Mouse (Mus musculus) midbrain, embryonic 16.5 days (tissue): Measurements from ENCODE around the gene Sema5a. TPM values are rescaled to one million over a fixed set of nuclear protein-coding genes. Genes with fewer than 3 reads are reported as not detected.
"Not testable (repeated sequence)": the region's sequence is repeated elsewhere in the genome, so short reads cannot be mapped to it uniquely, and the experiment has no call there.

Experiments
- ATAC-seq: fragments of 200-750 bp; cut with Nextera tagmentation; 2 replicates; pipeline ENCODE4 v1.8.0; 2017; ENCODE audit warnings: moderate TSS enrichment
- H3K27ac ChIP-seq: fragments of 300-500 bp; sonication (generic); 2 replicates; pipeline ENCODE4 v1.5.1; 2014; ENCODE audit warnings: mild to moderate bottlenecking, low read length, mixed read lengths
- H3K27me3 ChIP-seq: fragments of 300-500 bp; sonication (generic); 2 replicates; pipeline ENCODE4 v1.6.1; 2014; ENCODE audit warnings: low read depth, low read length, mixed read lengths; ENCODE audit not compliant: control insufficient read depth, insufficient read depth
- H3K36me3 ChIP-seq: fragments of 300-500 bp; sonication (generic); 2 replicates; pipeline ENCODE4 v1.6.1; 2014; ENCODE audit warnings: mild to moderate bottlenecking, low read length, moderate library complexity, mixed read lengths; ENCODE audit not compliant: control insufficient read depth, insufficient read depth
- H3K4me1 ChIP-seq: fragments of 300-500 bp; sonication (generic); 2 replicates; pipeline ENCODE4 v1.6.1; 2014; ENCODE audit warnings: mild to moderate bottlenecking, low read length, mixed read lengths; ENCODE audit not compliant: control insufficient read depth, insufficient read depth
- H3K4me2 ChIP-seq: fragments of 300-500 bp; sonication (generic); 2 replicates; pipeline ENCODE4 v1.6.1; 2014; ENCODE audit warnings: mild to moderate bottlenecking, low read length, mixed read lengths
- H3K4me3 ChIP-seq: fragments of 300-500 bp; sonication (generic); 2 replicates; pipeline ENCODE4 v1.5.1; 2014; ENCODE audit warnings: low read depth, mild to moderate bottlenecking, low read length, moderate library complexity, mixed read lengths
- H3K9ac ChIP-seq: fragments of 300-500 bp; sonication (generic); 2 replicates; pipeline ENCODE4 v1.6.1; 2014; ENCODE audit warnings: low read depth, low read length, mixed read lengths
- H3K9me3 ChIP-seq: fragments of 300-500 bp; sonication (generic); replicated peaks from 2 replicates; pipeline ENCODE4 v1.6.1; 2014; ENCODE audit warnings: mild to moderate bottlenecking, low read length, mixed read lengths; ENCODE audit not compliant: control insufficient read depth, poor library complexity, severe bottlenecking
- WGBS: fragments of 180-500 bp; shearing (Covaris S2); extraction: QIAGEN DNeasy Blood & Tissue Kit; methylation state at CpG from one replicate; pipeline ENCODE4 v1.1.7; 2014; 5-methylcytosine and 5-hydroxymethylcytosine counted together
- polyA plus RNA-seq: library from polyadenylated mRNA; unstranded; fragments of >200 nt; fragmentation: Nextera tagmentation; extraction: Ambion mirVana; gene quantifications from 2 replicates; pipeline ENCODE4 v1.2.1, GENCODE M21; 2015

The Sema5a gene
- 7.1 and 8.1 TPM in 2 replicates for polyA plus RNA-seq

DNA sequence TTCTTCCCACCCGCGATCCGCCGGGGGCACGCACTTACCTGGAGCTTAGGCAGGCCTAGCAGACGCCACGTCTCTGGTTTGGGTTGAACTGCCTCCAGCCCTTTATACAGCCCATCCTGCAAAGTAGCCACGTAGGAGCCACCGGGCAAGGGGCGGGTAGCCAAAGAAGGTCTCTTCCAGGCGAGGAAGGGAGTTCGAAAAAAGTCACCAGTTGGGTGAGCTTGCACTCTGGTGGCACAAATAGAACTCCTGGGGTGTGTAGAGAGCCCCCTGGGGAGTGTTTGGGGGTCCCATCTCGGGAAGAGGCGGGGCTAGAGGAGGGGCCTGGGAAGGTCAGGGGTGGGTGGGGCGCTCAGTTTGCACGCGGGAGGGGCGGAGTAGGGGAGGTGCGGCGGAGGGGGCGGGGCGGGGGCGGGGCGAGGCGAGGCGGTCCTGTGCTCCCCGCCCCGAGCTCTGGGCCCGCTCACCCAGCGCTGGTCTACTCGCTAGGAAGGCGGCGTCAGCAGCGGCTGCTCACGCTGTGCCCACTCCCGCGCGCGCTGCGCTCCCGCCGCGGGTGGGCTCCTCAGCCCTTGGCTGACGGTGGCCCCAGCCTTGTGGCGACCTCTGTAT lies at the start of gene Sema5a:
TSS of gene Sema5a (plus strand) at position 467 of the 612 bp plus-strand sequence.
- WGBS, result under 1% methylated on average over 28 of the region's 45 CpGs
- Histone ChIP-seq H3K4me1 (peaks cover 5% of the 10 kb centered on the region; the same call in 1 of the 2 replicates), H3K4me2 (peak within 1 kb of the TSS; percentile 96), H3K27ac (no peak within 1 kb of the TSS), H3K4me3 (peak within 1 kb of the TSS; percentile 64), H3K27me3 (peaks cover 3% of the 10 kb centered on the region; the same call in 1 of the 2 replicates), H3K36me3 (no peaks in the 10 kb centered on the region), H3K9me3 (no peaks in the 10 kb centered on the region), H3K9ac (peak within 1 kb of the TSS; percentile 74)
- peak; percentile 91 for ATAC-seq

DNA sequence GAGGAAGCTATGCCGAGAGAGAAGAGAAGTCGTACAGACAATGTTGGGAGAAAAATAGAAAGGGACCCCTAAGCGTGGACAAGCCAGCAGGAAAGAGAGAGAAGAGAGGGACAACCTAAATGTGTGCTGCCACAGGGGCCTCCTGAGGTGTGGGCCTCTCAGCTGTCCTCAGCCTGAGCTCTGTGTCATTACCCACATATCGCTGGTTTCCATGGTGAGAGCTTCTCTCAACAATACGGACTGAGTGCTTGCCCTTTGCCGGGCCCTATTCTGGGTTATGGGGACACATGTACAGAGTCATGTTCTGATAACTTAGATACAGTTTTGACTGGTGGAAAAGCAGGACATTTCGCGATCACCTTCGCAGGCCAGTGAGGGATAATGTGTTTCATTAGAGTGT lies 46.5 kb upstream of the Sema5a start:
- Histone ChIP-seq H3K4me2 (no peak overlapping the region), H3K27ac (no peak overlapping the region), H3K36me3 (no peaks in the 10 kb centered on the region), H3K27me3 (no peaks in the 10 kb centered on the region), H3K4me1 (no peaks in the 10 kb centered on the region), H3K9ac (no peak overlapping the region), H3K9me3 (no peaks in the 10 kb centered on the region), H3K4me3 (no peak overlapping the region)
- ATAC-seq, result no peak
- 67% methylated on average over 9 of the region's 9 CpGs for WGBS

DNA sequence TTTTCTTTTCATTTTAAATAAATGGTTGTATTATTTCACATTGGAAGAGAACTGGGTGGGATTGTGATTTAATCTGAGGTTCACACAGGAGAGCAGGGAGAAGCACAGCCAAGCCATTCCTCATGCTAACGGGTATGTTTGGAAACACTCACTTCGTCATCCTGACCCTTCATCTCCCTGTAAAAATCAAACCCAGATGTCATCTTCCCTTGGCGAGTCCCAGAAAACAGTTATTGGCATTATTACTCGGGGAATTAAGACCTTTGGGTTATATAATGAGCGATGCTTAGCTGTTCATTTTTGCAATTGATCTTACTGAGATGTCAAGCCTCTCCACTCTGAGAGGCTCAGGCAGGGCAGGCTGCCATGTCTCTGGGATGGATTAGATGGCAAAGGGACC lies 46.0 kb upstream of the Sema5a start:
- 70% methylated on average over 5 of the region's 5 CpGs for WGBS
- H3K4me3 ChIP-seq, result no peak overlapping the region
- H3K4me1 ChIP-seq, result no peaks in the 10 kb centered on the region
- no peak for ATAC-seq
- H3K27ac ChIP-seq, result no peak overlapping the region
- no peaks in the 10 kb centered on the region for H3K9me3 ChIP-seq
- no peak overlapping the region for H3K4me2 ChIP-seq
- no peaks in the 10 kb centered on the region for H3K36me3 ChIP-seq
- H3K27me3 ChIP-seq, result no peaks in the 10 kb centered on the region
- no peak overlapping the region for H3K9ac ChIP-seq

DNA sequence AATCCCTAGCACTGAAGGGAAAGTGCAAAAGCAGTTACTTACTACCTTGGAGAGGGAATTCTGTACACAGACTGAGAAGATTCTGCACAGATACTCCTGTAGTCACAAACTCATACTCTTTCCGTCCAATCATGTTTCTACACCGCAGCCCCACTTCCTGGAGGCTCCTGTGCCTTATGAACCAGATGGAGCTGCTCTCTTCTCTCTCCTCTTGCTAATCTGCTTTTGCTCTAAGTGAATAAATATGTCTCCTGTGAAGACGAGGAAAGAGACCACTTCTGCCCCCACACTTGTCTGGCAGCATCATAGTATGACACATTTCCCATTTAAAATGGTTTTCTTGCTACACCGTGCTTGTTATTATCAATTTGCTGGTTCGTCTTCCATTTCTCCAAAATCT lies 41.4 kb upstream of the Sema5a start:
- no peaks in the 10 kb centered on the region for H3K4me1 ChIP-seq
- no peak overlapping the region for H3K9ac ChIP-seq
- H3K36me3 ChIP-seq, result no peaks in the 10 kb centered on the region
- H3K4me2 ChIP-seq, result no peak overlapping the region
- no peak overlapping the region for H3K4me3 ChIP-seq
- no peaks in the 10 kb centered on the region for H3K9me3 ChIP-seq
- H3K27me3 ChIP-seq, result no peaks in the 10 kb centered on the region
- WGBS, result 87% methylated on average over 5 of the region's 5 CpGs
- H3K27ac ChIP-seq, result no peak overlapping the region
- ATAC-seq, result no peak

DNA sequence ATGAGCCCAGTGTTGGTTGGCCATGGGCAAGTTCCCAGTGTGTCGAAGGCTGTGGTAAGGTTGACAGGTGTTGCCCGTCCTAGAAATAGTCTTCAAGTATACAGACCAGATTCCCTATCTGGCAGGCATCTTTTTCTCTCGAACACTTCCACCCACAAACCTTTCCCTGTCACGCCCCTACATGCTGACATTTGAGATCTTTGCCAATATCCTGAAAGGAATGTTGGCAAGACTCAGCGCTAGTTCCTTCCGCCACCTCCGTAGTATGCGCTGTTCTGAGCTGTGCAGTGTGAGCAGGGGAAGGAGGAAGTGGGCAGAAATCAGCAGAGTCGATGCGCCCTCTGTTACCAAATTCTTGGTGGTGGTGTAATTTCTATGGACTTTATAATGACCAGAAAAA lies 39.7 kb upstream of the Sema5a start:
- Histone ChIP-seq H3K27me3 (no peaks in the 10 kb centered on the region), H3K4me1 (no peaks in the 10 kb centered on the region), H3K4me2 (no peak overlapping the region), H3K27ac (no peak overlapping the region), H3K36me3 (no peaks in the 10 kb centered on the region), H3K9me3 (no peaks in the 10 kb centered on the region), H3K4me3 (no peak overlapping the region), H3K9ac (no peak overlapping the region)
- no peak for ATAC-seq
- WGBS, result 99% methylated on average over 10 of the region's 10 CpGs

DNA sequence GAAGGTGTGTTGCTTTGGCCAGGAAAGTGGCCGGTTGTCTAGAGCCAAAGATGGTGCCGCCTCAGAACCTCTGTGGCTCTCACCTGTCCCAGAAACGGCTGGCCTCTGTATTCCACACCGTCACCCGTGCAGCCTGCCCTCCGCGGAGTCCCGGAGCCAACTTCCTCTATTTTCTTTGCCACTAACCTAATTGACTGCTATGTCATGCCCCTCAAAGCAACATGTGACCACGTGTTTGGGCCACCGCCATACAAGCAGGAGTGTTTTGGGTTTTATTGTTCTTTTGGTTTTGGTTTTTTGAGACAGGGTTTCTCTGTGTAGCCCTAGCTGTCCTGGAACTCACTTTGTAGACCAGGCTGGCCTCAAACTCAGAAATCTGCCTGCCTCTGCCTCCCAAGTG lies 29.9 kb upstream of the Sema5a start:
- not testable (repeated sequence) for H3K4me3 ChIP-seq, H3K27me3 ChIP-seq, H3K9me3 ChIP-seq, ATAC-seq, H3K27ac ChIP-seq, H3K36me3 ChIP-seq, H3K4me2 ChIP-seq, H3K4me1 ChIP-seq, H3K9ac ChIP-seq
- 94% methylated on average over 10 of the region's 10 CpGs for WGBS

DNA sequence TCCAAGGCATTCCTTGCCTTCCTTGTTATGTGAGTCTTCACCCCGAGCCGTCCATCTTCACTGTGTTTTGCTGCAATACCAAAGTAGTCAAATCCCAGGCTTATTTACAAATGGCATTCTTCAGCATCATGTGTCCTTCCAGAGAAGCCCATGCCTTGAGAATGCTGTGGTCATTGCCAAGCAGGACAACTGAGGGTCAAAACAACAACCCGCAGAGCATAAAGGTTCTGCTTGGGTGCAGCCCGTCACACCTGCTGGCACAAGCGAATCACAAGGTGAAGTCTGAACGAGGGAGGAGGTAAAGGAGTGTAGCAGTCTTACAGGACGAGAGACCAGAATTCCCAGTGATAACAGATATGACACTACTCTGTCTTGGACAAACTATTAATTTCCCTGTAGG lies 21.6 kb upstream of the Sema5a start:
- H3K9me3 ChIP-seq, result no peaks in the 10 kb centered on the region
- no peak for ATAC-seq
- no peaks in the 10 kb centered on the region for H3K4me1 ChIP-seq
- no peak overlapping the region for H3K4me2 ChIP-seq
- no peak overlapping the region for H3K4me3 ChIP-seq
- H3K36me3 ChIP-seq, result no peaks in the 10 kb centered on the region
- H3K27ac ChIP-seq, result no peak overlapping the region
- H3K9ac ChIP-seq, result no peak overlapping the region
- 92% methylated on average over 7 of the region's 7 CpGs for WGBS
- no peaks in the 10 kb centered on the region for H3K27me3 ChIP-seq

- H3K4me3 ChIP-seq, result no peak overlapping the region
- ATAC-seq, result no peak
- no peaks in the 10 kb centered on the region for H3K36me3 ChIP-seq
- 88% methylated on average over 3 of the region's 3 CpGs for WGBS
- H3K9ac ChIP-seq, result no peak overlapping the region
- no peaks in the 10 kb centered on the region for H3K27me3 ChIP-seq
- no peaks in the 10 kb centered on the region for H3K9me3 ChIP-seq
- H3K27ac ChIP-seq, result no peak overlapping the region
- H3K4me2 ChIP-seq, result no peak overlapping the region
- no peaks in the 10 kb centered on the region for H3K4me1 ChIP-seq
Observed at GRCm38 (mm10) chr15:32225394-32225793, 19.2 kb upstream of the Sema5a start.

GRCm38 (mm10) chr15:32226381-32226780 lies 18.2 kb upstream of the Sema5a start:
- Histone ChIP-seq H3K4me1 (no peaks in the 10 kb centered on the region), H3K4me3 (no peak overlapping the region), H3K27me3 (no peaks in the 10 kb centered on the region), H3K27ac (no peak overlapping the region), H3K36me3 (no peaks in the 10 kb centered on the region), H3K9ac (no peak overlapping the region), H3K4me2 (no peak overlapping the region), H3K9me3 (no peaks in the 10 kb centered on the region)
- WGBS, result 86% methylated on average over 6 of the region's 6 CpGs
- ATAC-seq, result no peak
